Mouse (Mus musculus) myocyte (in vitro differentiated cells): ENCODE measurements at regions not wholly inside any gene's neighbourhood (a gene's known extent, or its start where the extent isn't known, plus 50 kb on each side); places are given as distances from the start of the nearest gene placed in this dataset.
A peak's percentile ranks its signal among the peaks of the same experiment; 100 is the strongest.

Source experiments
- H3K27me3 ChIP-seq: one replicate; pipeline ENCODE4 v1.6.1; 2011; ENCODE audit not compliant: control insufficient read depth, insufficient read depth, insufficient read length
- H3K36me3 ChIP-seq: one replicate; pipeline ENCODE4 v1.6.1; 2011; ENCODE audit not compliant: control insufficient read depth, insufficient read depth
- H3K4me2 ChIP-seq: one replicate; pipeline ENCODE4 v1.6.1; 2011; ENCODE audit warnings: low read depth, control low read depth
- H3K4me3 ChIP-seq: one replicate; pipeline ENCODE4 v1.5.1; 2011; ENCODE audit warnings: mild to moderate bottlenecking, control low read depth, moderate library complexity
- H3K79me2 ChIP-seq: one replicate; pipeline ENCODE4 v1.6.1; 2011; ENCODE audit not compliant: control insufficient read depth, insufficient read depth
- H3ac ChIP-seq: one replicate; pipeline ENCODE4 v1.6.1; 2011; ENCODE audit not compliant: control insufficient read depth, insufficient read length
- CEBPB ChIP-seq: IDR thresholded peaks from 2 replicates; pipeline ENCODE4 v1.6.1; 2011; ENCODE audit warnings: mild to moderate bottlenecking, moderate library complexity; ENCODE audit not compliant: poor library complexity, insufficient read depth, severe bottlenecking
- E2F4 ChIP-seq: IDR thresholded peaks from one replicate; pipeline ENCODE4 v1.6.1; 2011; ENCODE audit warnings: mild to moderate bottlenecking, control low read depth, moderate library complexity; ENCODE audit not compliant: insufficient read depth
- MAX ChIP-seq: IDR thresholded peaks from one replicate; pipeline ENCODE4 v1.6.1; 2011; ENCODE audit warnings: low read depth, mild to moderate bottlenecking, control low read depth
- MYOD1 ChIP-seq, 3 experiments: IDR thresholded peaks; one replicate each; pipeline ENCODE4 v1.6.1; 2011; ENCODE audit warnings: control low read depth in 2 of 3, low read depth in 2 of 3, mild to moderate bottlenecking in 2 of 3, moderate library complexity in 1 of 3; ENCODE audit not compliant: insufficient read length in 2 of 3, control insufficient read depth in 1 of 3
- MYOG ChIP-seq, 3 experiments: IDR thresholded peaks; one replicate each; pipeline ENCODE4 v1.6.1; 2011; ENCODE audit warnings: control low read depth in 2 of 3, low read depth in 2 of 3, mild to moderate bottlenecking in 2 of 3; ENCODE audit not compliant: insufficient read length in 2 of 3, control insufficient read depth in 1 of 3, insufficient read depth in 1 of 3
- POLR2A ChIP-seq: IDR thresholded peaks from one replicate; pipeline ENCODE4 v1.6.1; 2011; ENCODE audit warnings: low read depth, mild to moderate bottlenecking, control low read depth, moderate library complexity; ENCODE audit not compliant: insufficient read length
- POLR2AphosphoS2 ChIP-seq: IDR thresholded peaks from one replicate; pipeline ENCODE4 v1.6.1; 2011; ENCODE audit warnings: low read depth, control low read depth; ENCODE audit not compliant: insufficient read length
- REST ChIP-seq: IDR thresholded peaks from one replicate; pipeline ENCODE4 v1.6.1; 2011; ENCODE audit warnings: mild to moderate bottlenecking, control low read depth, moderate library complexity; ENCODE audit not compliant: insufficient read depth, insufficient read length
- SRF ChIP-seq: IDR thresholded peaks from one replicate; pipeline ENCODE4 v1.6.1; 2011; ENCODE audit warnings: low read depth; ENCODE audit not compliant: control insufficient read depth, insufficient read length
- TCF12 ChIP-seq: IDR thresholded peaks from one replicate; pipeline ENCODE4 v1.6.1; 2011; ENCODE audit warnings: mild to moderate bottlenecking, control low read depth; ENCODE audit not compliant: poor library complexity, insufficient read depth, severe bottlenecking
- TCF3 ChIP-seq: IDR thresholded peaks from one replicate; pipeline ENCODE4 v1.6.1; 2011; ENCODE audit warnings: low read depth, control low read depth; ENCODE audit not compliant: insufficient read length
- USF1 ChIP-seq: IDR thresholded peaks from one replicate; pipeline ENCODE4 v1.6.1; 2011; ENCODE audit warnings: low read depth, mild to moderate bottlenecking, control low read depth, moderate library complexity

DNA sequence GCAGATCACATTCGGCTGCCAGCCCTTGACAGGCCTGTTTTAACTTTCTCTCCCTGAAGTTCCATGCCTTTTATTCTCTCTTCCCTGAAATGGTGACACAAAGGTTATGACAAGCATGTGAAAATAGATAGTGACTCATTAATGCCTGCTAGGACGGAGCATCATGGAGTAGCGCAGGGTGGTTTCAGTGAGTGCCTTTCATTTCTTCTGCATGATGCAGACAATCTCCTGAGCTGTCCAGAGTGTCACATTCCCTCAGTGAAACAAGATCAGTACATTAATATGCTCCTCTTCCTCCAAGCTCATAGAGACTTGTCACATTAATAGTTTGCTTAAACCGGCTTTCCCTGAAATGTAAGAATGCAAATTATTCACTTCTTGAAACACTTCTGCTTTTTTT lies 1010.7 kb downstream of the D3Ertd751e start:
- Histone ChIP-seq H3K27me3 (no peaks in the 10 kb centered on the region), H3ac (no peak overlapping the region), H3K4me3 (no peak overlapping the region), H3K36me3 (no peaks in the 10 kb centered on the region), H3K79me2 (no peaks in the 10 kb centered on the region), H3K4me2 (peak overlapping the region; percentile 36)
- no peak for TF ChIP-seq USF1
- no peak for TF ChIP-seq POLR2AphosphoS2
- TF ChIP-seq POLR2A, result no peak
- TF ChIP-seq CEBPB, result no peak
- no peak for TF ChIP-seq MYOG (IDR thresholded peaks at IDR 0.05; ENCODE audit: control insufficient read depth in 1 of 3, insufficient read depth in 1 of 3, insufficient read length in 2 of 3, low read depth in 2 of 3)
- no peak for TF ChIP-seq MAX
- no peak for TF ChIP-seq REST
- TF ChIP-seq TCF12, result no peak
- no peak for TF ChIP-seq TCF3
- TF ChIP-seq MYOD1 (IDR thresholded peaks at IDR 0.05; ENCODE audit: control insufficient read depth in 1 of 3, insufficient read length in 2 of 3, low read depth in 2 of 3), result no peak
- no peak for TF ChIP-seq SRF
- TF ChIP-seq E2F4, result no peak

DNA sequence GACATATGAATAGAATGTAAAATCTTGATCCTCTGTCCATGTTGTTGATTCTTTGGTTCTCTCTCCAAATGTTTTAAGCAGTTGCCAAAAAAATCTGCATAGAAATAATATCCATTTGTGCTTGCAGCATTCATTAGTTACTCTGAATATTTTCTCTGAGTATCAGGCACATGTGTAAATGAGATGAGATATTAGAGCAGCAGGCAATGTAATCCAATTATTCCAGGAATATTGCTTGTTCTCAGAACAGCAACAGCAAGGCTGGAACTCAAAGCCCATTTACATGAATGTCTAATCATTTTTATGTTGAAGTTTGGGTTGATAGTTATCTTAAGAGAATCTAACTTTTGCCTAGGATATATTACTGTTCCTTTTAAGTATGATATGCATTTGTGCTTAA lies 1014.9 kb downstream of the D3Ertd751e start:
- TF ChIP-seq MYOD1 (IDR thresholded peaks at IDR 0.05; ENCODE audit: control insufficient read depth in 1 of 3, insufficient read length in 2 of 3, low read depth in 2 of 3), result no peak
- no peak for TF ChIP-seq TCF3
- no peak for TF ChIP-seq TCF12
- no peak for TF ChIP-seq CEBPB
- TF ChIP-seq MYOG (IDR thresholded peaks at IDR 0.05; ENCODE audit: control insufficient read depth in 1 of 3, insufficient read depth in 1 of 3, insufficient read length in 2 of 3, low read depth in 2 of 3), result no peak
- TF ChIP-seq E2F4, result no peak
- no peak for TF ChIP-seq USF1
- TF ChIP-seq POLR2AphosphoS2, result no peak
- no peak for TF ChIP-seq SRF
- TF ChIP-seq POLR2A, result no peak
- TF ChIP-seq REST, result no peak
- no peak for TF ChIP-seq MAX
- no peak overlapping the region for H3K4me3 ChIP-seq
- no peak overlapping the region for H3K4me2 ChIP-seq
- no peaks in the 10 kb centered on the region for H3K36me3 ChIP-seq
- no peak overlapping the region for H3ac ChIP-seq
- no peaks in the 10 kb centered on the region for H3K27me3 ChIP-seq
- no peaks in the 10 kb centered on the region for H3K79me2 ChIP-seq

DNA sequence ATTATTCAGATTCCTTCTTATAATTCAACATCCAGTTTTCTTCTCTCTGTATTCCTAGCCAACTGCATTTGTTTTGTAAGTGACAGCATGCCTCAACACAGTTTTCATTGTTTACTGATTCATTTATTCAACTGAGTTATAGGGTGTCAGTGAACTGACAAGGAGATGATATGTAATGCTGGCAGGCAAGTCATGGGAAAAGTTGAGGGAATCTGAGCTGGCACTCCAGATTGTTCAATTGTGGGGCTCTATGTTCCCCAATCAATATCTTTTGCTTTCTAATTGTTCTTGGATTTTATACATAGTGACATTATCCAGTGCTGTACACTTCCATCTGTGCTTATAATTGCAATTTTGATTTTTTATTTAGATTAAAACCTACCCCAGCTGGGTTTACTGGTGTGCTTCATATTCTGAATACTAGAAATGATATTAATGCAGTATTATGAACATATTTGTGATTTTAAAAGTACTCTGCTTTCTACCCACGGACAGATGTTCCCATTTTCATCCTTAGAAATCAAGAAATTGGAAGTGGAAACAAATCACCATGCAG lies 1015.5 kb downstream of the D3Ertd751e start:
- no peaks in the 10 kb centered on the region for H3K36me3 ChIP-seq
- H3K4me3 ChIP-seq, result no peak overlapping the region
- no peaks in the 10 kb centered on the region for H3K79me2 ChIP-seq
- H3K4me2 ChIP-seq, result no peak overlapping the region
- H3K27me3 ChIP-seq, result no peaks in the 10 kb centered on the region
- TF ChIP-seq POLR2A (no peak), REST (no peak), MYOD1 (IDR thresholded peaks at IDR 0.05; ENCODE audit: control insufficient read depth in 1 of 3, insufficient read length in 2 of 3, low read depth in 2 of 3) (no peak), USF1 (no peak), MAX (no peak), TCF3 (no peak), SRF (no peak), TCF12 (no peak), POLR2AphosphoS2 (no peak), E2F4 (no peak), MYOG (IDR thresholded peaks at IDR 0.05; ENCODE audit: control insufficient read depth in 1 of 3, insufficient read depth in 1 of 3, insufficient read length in 2 of 3, low read depth in 2 of 3) (no peak), CEBPB (no peak)
- H3ac ChIP-seq, result no peak overlapping the region

DNA sequence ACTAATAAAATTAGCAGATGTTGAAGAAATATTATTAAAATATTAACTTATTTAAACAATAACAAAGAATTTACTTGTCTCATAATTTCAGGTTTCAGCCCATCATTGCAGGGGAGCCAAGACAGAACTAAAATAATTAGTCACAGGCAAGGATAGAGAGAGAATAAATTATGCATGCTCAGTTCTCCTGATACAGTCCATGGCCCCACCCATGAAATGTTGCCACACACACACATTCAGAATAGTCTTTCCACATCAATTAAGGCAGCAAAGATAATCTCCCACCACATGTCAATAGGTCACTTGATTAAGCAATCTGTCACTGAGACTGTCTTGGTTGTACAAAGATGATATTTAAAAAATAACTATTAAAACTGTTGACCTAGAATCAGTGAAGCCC lies 1019.8 kb downstream of the D3Ertd751e start:
- Histone ChIP-seq H3K27me3 (no peaks in the 10 kb centered on the region), H3K79me2 (no peaks in the 10 kb centered on the region), H3K36me3 (no peaks in the 10 kb centered on the region), H3ac (no peak overlapping the region), H3K4me3 (no peak overlapping the region), H3K4me2 (no peak overlapping the region)
- no peak for TF ChIP-seq TCF12
- TF ChIP-seq CEBPB, result no peak
- TF ChIP-seq E2F4, result no peak
- TF ChIP-seq REST, result no peak
- no peak for TF ChIP-seq POLR2AphosphoS2
- TF ChIP-seq POLR2A, result no peak
- no peak for TF ChIP-seq USF1
- TF ChIP-seq MYOD1 (IDR thresholded peaks at IDR 0.05; ENCODE audit: control insufficient read depth in 1 of 3, insufficient read length in 2 of 3, low read depth in 2 of 3), result no peak
- no peak for TF ChIP-seq MYOG (IDR thresholded peaks at IDR 0.05; ENCODE audit: control insufficient read depth in 1 of 3, insufficient read depth in 1 of 3, insufficient read length in 2 of 3, low read depth in 2 of 3)
- TF ChIP-seq MAX, result no peak
- no peak for TF ChIP-seq TCF3
- TF ChIP-seq SRF, result no peak
